ENCODE assay signal across 9 mouse cellular contexts in the genomic region with DNA sequence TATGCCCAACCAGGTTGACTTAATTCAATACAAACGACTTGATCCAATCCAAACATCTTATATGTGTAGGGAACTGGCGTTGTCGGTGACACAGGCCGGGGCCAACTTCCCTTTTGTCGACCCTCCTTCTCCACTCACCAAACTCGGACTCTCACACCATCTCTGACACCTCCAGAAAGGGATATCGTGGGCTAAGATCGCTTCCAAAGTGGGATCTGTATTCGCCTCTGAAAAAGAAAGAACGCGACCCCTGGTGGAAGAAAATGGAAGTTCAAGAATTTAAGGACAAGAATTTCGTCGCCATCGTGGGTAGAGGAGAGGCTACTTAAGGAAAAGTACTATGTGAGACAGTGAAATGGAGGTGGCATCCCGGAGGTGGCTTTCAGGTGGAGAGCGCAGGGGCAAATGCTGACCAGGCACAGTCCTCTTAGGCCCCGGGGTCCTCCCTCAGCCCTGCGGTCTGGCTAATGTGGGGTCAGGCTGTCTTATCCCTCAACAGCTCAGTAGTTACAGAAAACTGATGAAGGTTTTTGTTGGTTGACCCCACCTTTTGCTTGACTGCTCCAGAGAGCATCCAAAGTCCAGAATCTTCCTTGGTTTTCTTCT. TPM values are rescaled to one million over a fixed set of nuclear protein-coding genes. Genes with fewer than 3 reads are reported as not detected.
DNase-seq lines count a peak whose midpoint lies in the region; ATAC-seq and TF ChIP-seq lines count a peak whose summit lies in the region.
"Had no signal": no experiment of that assay in that cellular context is flagged by ENCODE, and none has a peak within 500 bp of the region (broad histone marks: within the 10 kb centered on the region; RNA-seq: fewer than 3 reads in every experiment).

No protein-coding gene starts in this region.

- H3K4me1 ChIP-seq in cerebellum, adult 2 months (ENCODE audit: control insufficient read depth, insufficient read depth, low read length) = peaks cover 2% of the 10 kb centered on the region; the same call in 1 of the 2 replicates
- peaks cover 44% of the 10 kb centered on the region for H3K4me1 ChIP-seq in forebrain, embryonic 16.5 days (replicated peaks; ENCODE audit: control insufficient read depth, insufficient read depth, low read length)
- peaks cover 22% of the 10 kb centered on the region for H3K4me1 ChIP-seq in limb, embryonic 12.5 days (replicated peaks)
- H3K4me1 ChIP-seq in midbrain, embryonic 13.5 days (replicated peaks) = peaks cover 39% of the 10 kb centered on the region

- peak; percentile 52 for DNase-seq in urinary bladder, postnatal 14 days (ENCODE audit: low spot score)
- no peak for DNase-seq in urinary bladder, adult 2 months (ENCODE audit: low spot score)
- peak; percentile 43 to 47 for DNase-seq in cerebellum, adult 2 months
- DNase-seq in induced T-regulatory cell, adult 2 months (ENCODE audit: low read depth) = peak; percentile 92
- peak; percentile 67 for DNase-seq in testis, postnatal 10 days (ENCODE audit: low spot score)

- peak; percentile 21; the same call in 1 of the 2 replicates for ATAC-seq in forebrain, embryonic 16.5 days
- ATAC-seq in limb, embryonic 12.5 days (ENCODE audit: insufficient number of reproducible peaks, insufficient read depth, low FRiP score, low TSS enrichment, low read depth) = 0 out of 2 replicates have a peak, but pooled peaks have one; percentile 17
- 0 out of 2 replicates have a peak, but pooled peaks have one; percentile 22 for ATAC-seq in midbrain, embryonic 13.5 days

- TF ChIP-seq POLR2A in cerebellum, adult 2 months (IDR thresholded peaks at IDR 0.05; ENCODE audit: borderline replicate concordance, insufficient read depth, low read length) = no peak

- H3K9me3 ChIP-seq in forebrain, embryonic 16.5 days (ENCODE audit: control insufficient read depth, low read length) = no peaks in the 10 kb centered on the region
- H3K9me3 ChIP-seq in limb, embryonic 12.5 days = no peaks in the 10 kb centered on the region
- no peaks in the 10 kb centered on the region for H3K9me3 ChIP-seq in midbrain, embryonic 13.5 days

- no peak overlapping the region for H3K4me3 ChIP-seq in cerebellum, adult 2 months (replicated peaks; ENCODE audit: insufficient read depth, low read depth, low read length)
- peak overlapping the region; percentile 16; the same call in 1 of the 2 replicates for H3K4me3 ChIP-seq in forebrain, embryonic 16.5 days (replicated peaks; ENCODE audit: low read length)
- H3K4me3 ChIP-seq in limb, embryonic 12.5 days (replicated peaks) = peak overlapping the region; percentile 9; the same call in 1 of the 2 replicates
- no peak overlapping the region for H3K4me3 ChIP-seq in midbrain, embryonic 13.5 days (replicated peaks)
- H3K4me3 ChIP-seq: erythroblast, embryonic 14.5 days had no signal

- H3K36me3 ChIP-seq in forebrain, embryonic 16.5 days (ENCODE audit: control insufficient read depth, insufficient read depth) = no peaks in the 10 kb centered on the region
- no peaks in the 10 kb centered on the region for H3K36me3 ChIP-seq in limb, embryonic 12.5 days
- no peaks in the 10 kb centered on the region for H3K36me3 ChIP-seq in midbrain, embryonic 13.5 days

- H3K9ac ChIP-seq in forebrain, embryonic 16.5 days (replicated peaks; ENCODE audit: low read depth, low read length) = no peak overlapping the region
- H3K9ac ChIP-seq in limb, embryonic 12.5 days (replicated peaks) = no peak overlapping the region
- H3K9ac ChIP-seq in midbrain, embryonic 13.5 days (replicated peaks) = no peak overlapping the region

- WGBS in cerebellum, adult 2 months = 5% methylated on average over 18 of the region's 18 CpGs
- 5% methylated on average over 18 of the region's 18 CpGs for WGBS in forebrain, embryonic 16.5 days
- 5% methylated on average over 18 of the region's 18 CpGs for WGBS in limb, embryonic 12.5 days
- WGBS in midbrain, embryonic 13.5 days = 7% methylated on average over 18 of the region's 18 CpGs

- H3K4me2 ChIP-seq in forebrain, embryonic 16.5 days (ENCODE audit: low read length) = peak overlapping the region; percentile 63
- H3K4me2 ChIP-seq in limb, embryonic 12.5 days = no peak overlapping the region
- peak overlapping the region; percentile 52; the same call in 1 of the 2 replicates for H3K4me2 ChIP-seq in midbrain, embryonic 13.5 days (replicated peaks)

- no peak overlapping the region for H3K27ac ChIP-seq in cerebellum, adult 2 months (ENCODE audit: insufficient read depth, low read length)
- H3K27ac ChIP-seq in forebrain, embryonic 16.5 days (ENCODE audit: low read length) = no peak overlapping the region
- no peak overlapping the region for H3K27ac ChIP-seq in limb, embryonic 12.5 days
- no peak overlapping the region for H3K27ac ChIP-seq in midbrain, embryonic 13.5 days

- TF ChIP-seq CTCF in cerebellum, adult 2 months (IDR thresholded peaks at IDR 0.05; ENCODE audit: borderline replicate concordance, insufficient read depth, low read depth, low read length) = peak; percentile 46; the same call in 1 of the 2 replicates

- peaks cover 8% of the 10 kb centered on the region; the same call in 1 of the 2 replicates for H3K27me3 ChIP-seq in cerebellum, adult 2 months (ENCODE audit: control insufficient read depth, insufficient read depth, low read length)
- no peaks in the 10 kb centered on the region for H3K27me3 ChIP-seq in forebrain, embryonic 16.5 days (replicated peaks; ENCODE audit: control insufficient read depth, insufficient read depth, low read length)
- peaks cover 71% of the 10 kb centered on the region for H3K27me3 ChIP-seq in limb, embryonic 12.5 days
- peaks cover 55% of the 10 kb centered on the region for H3K27me3 ChIP-seq in midbrain, embryonic 13.5 days

RNA-seq across cellular contexts. Expression of a gene that starts 53.7 kb away (rescaled TPM):
- 30.1 and 33.5 TPM in 2 replicates for polyA plus RNA-seq in urinary bladder, adult 2 months (2012; rRNA removed)
- polyA plus RNA-seq in cerebellum, adult 2 months (2012; rRNA removed) = 40.1 and 41.7 TPM in 2 replicates
- polyA plus RNA-seq in forebrain, embryonic 16.5 days (2015; fragmentation: Nextera tagmentation; extraction: Ambion mirVana) = 44.9 and 49.3 TPM in 2 replicates
- 9.0 and 9.1 TPM in 2 replicates for polyA plus RNA-seq in limb, embryonic 12.5 days (2016; fragmentation: Nextera tagmentation; extraction: Ambion mirVana)
- 35.6 and 37.4 TPM in 2 replicates for polyA plus RNA-seq in midbrain, embryonic 13.5 days (2015; fragmentation: Nextera tagmentation; extraction: Ambion mirVana)

RNA-seq across cellular contexts. Expression of a gene that starts 53.9 kb away (rescaled TPM):
- not detected in 2 replicates for polyA plus RNA-seq in urinary bladder, adult 2 months (2012; rRNA removed)
- polyA plus RNA-seq in cerebellum, adult 2 months (2012; rRNA removed) = 0.14 and 0.20 TPM in 2 replicates
- polyA plus RNA-seq in forebrain, embryonic 16.5 days (2015; fragmentation: Nextera tagmentation; extraction: Ambion mirVana) = 31.2 and 33.8 TPM in 2 replicates
- polyA plus RNA-seq in limb, embryonic 12.5 days (2016; fragmentation: Nextera tagmentation; extraction: Ambion mirVana) = not detected in 2 replicates
- 14.8 and 16.9 TPM in 2 replicates for polyA plus RNA-seq in midbrain, embryonic 13.5 days (2015; fragmentation: Nextera tagmentation; extraction: Ambion mirVana)
- polyA plus RNA-seq: erythroblast, embryonic 14.5 days had no signal

Comparison
In these comparisons a context has a peak if more than half of its experiments do, and no peak if none do; other contexts are left out.
1. H3K4me3 ChIP-seq: peak in forebrain, embryonic 16.5 days (single experiment) and limb, embryonic 12.5 days (single experiment); none in cerebellum, adult 2 months (single experiment) and midbrain, embryonic 13.5 days (single experiment).
2. RNA of a gene that starts 53.9 kb away (polyA plus RNA-seq): 31.2 to 33.8 TPM in forebrain, embryonic 16.5 days and 14.8 to 16.9 TPM in midbrain, embryonic 13.5 days; 0.14 to 0.20 TPM in cerebellum, adult 2 months, not detected in urinary bladder, adult 2 months and not detected in limb, embryonic 12.5 days; every median in the first group is over 10 times any median in the second.
3. Peak in every context shown above with its lines, with median percentiles within 50 percentile points of each other: ATAC-seq.